Mouse (Mus musculus) kidney, adult 2 months (tissue): Measurements from ENCODE around the gene Sept9.

Source experiments
- CTCF ChIP-seq: fragments of 200-500 bp; conservative IDR thresholded peaks from 2 replicates; pipeline ENCODE4 v1.5.1; 2011; ENCODE audit warnings: low read depth, mild to moderate bottlenecking, control low read depth, low read length, moderate library complexity, mixed read lengths; ENCODE audit not compliant: insufficient read depth, insufficient read length
- POLR2A ChIP-seq: fragments of 200-500 bp; IDR thresholded peaks from one replicate; pipeline ENCODE4 v1.6.1; 2011; ENCODE audit warnings: low read depth, low read length, control low read depth

- TF ChIP-seq CTCF (no peak), POLR2A (no peak)
Measured at GRCm38 (mm10) chr11:117407651-117408441, 208.4 kb downstream of the Sept9 start.
